Mouse (Mus musculus) midbrain, embryonic 14.5 days (tissue): Measurements from ENCODE around the gene Pdhx. TPM values are rescaled to one million over a fixed set of nuclear protein-coding genes. Genes with fewer than 3 reads are reported as not detected.

Experiments used
- ATAC-seq: fragments of 200-750 bp; cut with Nextera tagmentation; 2 replicates; pipeline ENCODE4 v1.8.0; 2017; ENCODE audit warnings: moderate number of reproducible peaks, moderate library complexity; ENCODE audit not compliant: low FRiP score, low TSS enrichment
- DNase-seq: peaks from one replicate; pipeline ENCODE4 v3.0.0-alpha.2; 2015
- H3K27ac ChIP-seq: fragments of 300-500 bp; sonication (generic); replicated peaks from 2 replicates; pipeline ENCODE4 v1.5.1; 2014; ENCODE audit warnings: mild to moderate bottlenecking, low read depth, low read length, moderate library complexity
- H3K27me3 ChIP-seq: fragments of 300-500 bp; sonication (generic); 2 replicates; pipeline ENCODE4 v1.6.1; 2014; ENCODE audit warnings: low read length, control low read depth, mixed read lengths; ENCODE audit not compliant: control insufficient read depth, insufficient read depth
- H3K36me3 ChIP-seq: fragments of 300-500 bp; sonication (generic); 2 replicates; pipeline ENCODE4 v1.6.1; 2014; ENCODE audit warnings: low read length, control low read depth; ENCODE audit not compliant: control insufficient read depth, insufficient read depth
- H3K4me1 ChIP-seq: fragments of 300-500 bp; sonication (generic); 2 replicates; pipeline ENCODE4 v1.6.1; 2014; ENCODE audit warnings: mild to moderate bottlenecking, antibody characterized with exemption, low read length, control low read depth; ENCODE audit not compliant: control insufficient read depth, insufficient read depth
- H3K4me2 ChIP-seq: fragments of 300-500 bp; sonication (generic); 2 replicates; pipeline ENCODE4 v1.6.1; 2014; ENCODE audit warnings: mild to moderate bottlenecking, low read length, moderate library complexity
- H3K4me3 ChIP-seq: fragments of 300-500 bp; sonication (generic); replicated peaks from 2 replicates; pipeline ENCODE4 v1.5.1; 2014; ENCODE audit warnings: low read depth, low read length
- H3K9ac ChIP-seq: fragments of 300-500 bp; sonication (generic); replicated peaks from 2 replicates; pipeline ENCODE4 v1.6.1; 2014; ENCODE audit warnings: mild to moderate bottlenecking, low read length, moderate library complexity
- H3K9me3 ChIP-seq: fragments of 300-500 bp; sonication (generic); 2 replicates; pipeline ENCODE4 v1.6.1; 2016; ENCODE audit warnings: low read length, control low read depth, mixed read lengths; ENCODE audit not compliant: control insufficient read depth
- WGBS: fragments of 180-500 bp; shearing (Covaris S2); extraction: QIAGEN DNeasy Blood & Tissue Kit; methylation state at CpG from one replicate; pipeline ENCODE4 v1.1.7; 2014; 5-methylcytosine and 5-hydroxymethylcytosine counted together
- polyA plus RNA-seq: library from polyadenylated mRNA; unstranded; fragments of >200 nt; fragmentation: Nextera tagmentation; extraction: Ambion mirVana; gene quantifications from 2 replicates; pipeline ENCODE4 v1.2.1, GENCODE M21; 2014

Pdhx gene
- polyA plus RNA-seq, 1 experiment from 2014 or later: 67.1 TPM

- no peak overlapping the region for H3K9ac ChIP-seq
- ATAC-seq (no peak), DNase-seq (no peak)
- H3K27ac ChIP-seq: no peak overlapping the region
- 95% methylated on average over 4 of the region's 4 CpGs for WGBS
- H3K9me3 ChIP-seq: no peaks in the 10 kb centered on the region
- H3K27me3 ChIP-seq: no peaks in the 10 kb centered on the region
- no peak overlapping the region for H3K4me2 ChIP-seq
- H3K4me3 ChIP-seq: no peak overlapping the region
- no peaks in the 10 kb centered on the region for H3K36me3 ChIP-seq
- no peaks in the 10 kb centered on the region for H3K4me1 ChIP-seq
These were observed 85.7 kb downstream of the Pdhx start for GRCm38 (mm10) chr2:102987708-102988010.

DNA sequence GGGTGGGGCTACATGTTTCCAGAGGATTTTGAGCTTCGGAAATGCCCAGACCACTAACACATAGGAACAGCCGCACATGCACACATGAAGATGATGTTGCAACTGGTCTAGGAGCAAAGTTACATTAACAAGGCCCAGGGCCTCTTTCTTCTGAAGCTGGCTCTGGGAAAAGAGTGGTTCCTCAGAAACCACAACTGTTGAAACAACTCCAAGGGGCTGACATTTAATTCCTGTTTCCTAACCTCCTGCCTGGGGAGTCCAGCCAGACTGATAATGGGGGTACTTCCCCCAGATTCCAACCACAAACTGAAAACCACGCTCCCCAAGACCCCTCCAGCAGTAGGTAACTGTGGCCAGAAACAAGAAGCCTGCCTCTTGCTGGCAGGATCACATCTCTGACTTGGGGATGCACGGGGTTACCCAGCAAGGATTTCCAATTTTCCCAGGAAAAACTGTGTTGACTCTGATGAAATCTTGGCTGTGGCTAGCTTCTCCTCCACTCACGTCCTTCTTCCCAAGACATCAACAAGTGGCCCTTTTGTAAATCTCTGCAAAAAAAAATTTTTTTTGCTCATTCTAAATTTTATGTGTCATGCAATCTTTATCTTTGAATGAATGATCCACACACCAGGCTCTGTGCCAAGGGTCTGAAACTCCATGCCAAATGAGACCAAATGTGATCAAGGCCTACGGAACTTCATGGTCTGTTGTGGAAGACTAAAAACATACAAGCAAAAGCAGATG, 86.2 kb downstream of the Pdhx start:
- H3K36me3 ChIP-seq: no peaks in the 10 kb centered on the region
- DNase-seq (no peak), ATAC-seq (no peak)
- WGBS: 89% methylated on average over 6 of the region's 6 CpGs
- H3K9ac ChIP-seq: no peak overlapping the region
- H3K4me1 ChIP-seq: no peaks in the 10 kb centered on the region
- no peak overlapping the region for H3K4me3 ChIP-seq
- H3K27me3 ChIP-seq: no peaks in the 10 kb centered on the region
- H3K27ac ChIP-seq: no peak overlapping the region
- H3K9me3 ChIP-seq: no peaks in the 10 kb centered on the region
- H3K4me2 ChIP-seq: no peak overlapping the region

- Histone ChIP-seq H3K27ac (no peak overlapping the region), H3K36me3 (no peaks in the 10 kb centered on the region), H3K27me3 (no peaks in the 10 kb centered on the region), H3K4me1 (no peaks in the 10 kb centered on the region), H3K9me3 (no peaks in the 10 kb centered on the region), H3K9ac (no peak overlapping the region), H3K4me3 (no peak overlapping the region), H3K4me2 (no peak overlapping the region)
- DNase-seq (no peak), ATAC-seq (no peak)
- WGBS: 82% methylated on average over 3 of the region's 3 CpGs
These were observed 86.9 kb downstream of the Pdhx start for GRCm38 (mm10) chr2:102986424-102986823.

- no peak overlapping the region for H3K4me3 ChIP-seq
These were observed 90.5 kb downstream of the Pdhx start for GRCm38 (mm10) chr2:102982822-102983221.

GRCm38 (mm10) chr2:102981446-102982314, 91.6 kb downstream of the Pdhx start:
- Histone ChIP-seq H3K36me3 (no peaks in the 10 kb centered on the region), H3K4me3 (no peak overlapping the region), H3K9me3 (no peaks in the 10 kb centered on the region), H3K4me1 (no peaks in the 10 kb centered on the region), H3K27ac (no peak overlapping the region), H3K27me3 (no peaks in the 10 kb centered on the region), H3K4me2 (no peak overlapping the region), H3K9ac (no peak overlapping the region)
- 94% methylated on average over 8 of the region's 8 CpGs for WGBS
- DNase-seq (no peak), ATAC-seq (no peak)

More at GRCm38 (mm10) chr2:102982822-102983221, 90.5 kb downstream of the Pdhx start:
- no peak for DNase-seq
- H3K27me3 ChIP-seq: no peaks in the 10 kb centered on the region
- H3K27ac ChIP-seq: no peak overlapping the region
- no peak overlapping the region for H3K9ac ChIP-seq
- H3K9me3 ChIP-seq: no peaks in the 10 kb centered on the region
- H3K4me2 ChIP-seq: no peak overlapping the region
- 92% methylated on average over 2 of the region's 2 CpGs for WGBS
- no peak for ATAC-seq
- no peaks in the 10 kb centered on the region for H3K36me3 ChIP-seq
- H3K4me1 ChIP-seq: no peaks in the 10 kb centered on the region

DNA sequence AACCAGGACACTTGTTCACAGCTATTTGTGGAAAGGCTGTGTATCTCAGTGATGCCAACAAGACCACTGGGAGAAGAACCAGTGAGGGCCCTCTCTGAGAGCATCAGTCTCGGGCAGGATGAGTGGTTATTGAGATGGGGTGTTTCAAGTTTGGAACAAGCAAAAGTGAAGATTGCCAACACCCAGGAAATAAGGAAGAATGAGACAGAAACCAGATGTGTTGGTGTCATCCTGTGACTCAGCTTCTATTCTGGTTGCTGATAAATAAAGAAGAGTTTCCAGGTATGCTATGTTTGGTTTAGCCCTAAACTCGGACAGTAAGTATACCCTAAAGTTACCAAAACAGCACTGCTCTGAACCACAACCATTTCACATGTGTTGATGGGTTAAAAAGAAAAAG, 92.4 kb downstream of the Pdhx start:
- Histone ChIP-seq H3K4me1 (no peaks in the 10 kb centered on the region), H3K36me3 (no peaks in the 10 kb centered on the region), H3K27me3 (no peaks in the 10 kb centered on the region), H3K4me3 (no peak overlapping the region), H3K4me2 (no peak overlapping the region), H3K9me3 (no peaks in the 10 kb centered on the region), H3K9ac (no peak overlapping the region), H3K27ac (no peak overlapping the region)
- DNase-seq (no peak), ATAC-seq (no peak)
- 81% methylated on average over 2 of the region's 2 CpGs for WGBS

DNA sequence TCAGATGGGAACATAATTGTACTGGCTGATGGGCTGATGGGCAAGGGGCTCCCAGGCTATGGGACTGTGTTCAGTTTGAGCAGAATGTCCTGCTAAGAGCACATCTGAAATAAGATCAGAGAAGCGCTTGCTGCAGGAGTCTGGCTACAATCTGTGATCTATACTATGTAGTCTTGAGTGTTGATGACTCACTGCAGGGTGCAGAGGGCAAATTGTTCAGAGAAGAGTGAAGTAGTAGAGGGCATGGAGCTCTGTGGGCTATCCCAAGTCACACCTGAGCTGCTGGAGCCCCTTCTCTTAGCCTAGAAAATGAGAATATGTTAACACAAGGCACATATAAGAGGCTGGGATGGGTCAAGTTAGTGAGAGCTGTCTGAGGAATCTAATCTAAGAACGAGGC, 93.8 kb downstream of the Pdhx start:
- H3K9ac ChIP-seq: no peak overlapping the region
- ATAC-seq (no peak), DNase-seq (no peak)
- no peaks in the 10 kb centered on the region for H3K27me3 ChIP-seq
- no peak overlapping the region for H3K27ac ChIP-seq
- no peak overlapping the region for H3K4me2 ChIP-seq
- H3K4me1 ChIP-seq: no peaks in the 10 kb centered on the region
- no peak overlapping the region for H3K4me3 ChIP-seq
- 93% methylated on average over 2 of the region's 2 CpGs for WGBS
- H3K36me3 ChIP-seq: no peaks in the 10 kb centered on the region
- H3K9me3 ChIP-seq: no peaks in the 10 kb centered on the region

GRCm38 (mm10) chr2:102979112-102979511, 94.2 kb downstream of the Pdhx start:
- DNase-seq (no peak), ATAC-seq (no peak)
- H3K36me3 ChIP-seq: no peaks in the 10 kb centered on the region
- H3K4me3 ChIP-seq: no peak overlapping the region
- H3K27ac ChIP-seq: no peak overlapping the region
- H3K4me2 ChIP-seq: no peak overlapping the region
- H3K9ac ChIP-seq: no peak overlapping the region
- no peaks in the 10 kb centered on the region for H3K4me1 ChIP-seq
- no peaks in the 10 kb centered on the region for H3K9me3 ChIP-seq
- H3K27me3 ChIP-seq: no peaks in the 10 kb centered on the region
